Mouse (Mus musculus): Measurements from ENCODE around the gene Slc6a9.

Slc6a9 gene

DNA sequence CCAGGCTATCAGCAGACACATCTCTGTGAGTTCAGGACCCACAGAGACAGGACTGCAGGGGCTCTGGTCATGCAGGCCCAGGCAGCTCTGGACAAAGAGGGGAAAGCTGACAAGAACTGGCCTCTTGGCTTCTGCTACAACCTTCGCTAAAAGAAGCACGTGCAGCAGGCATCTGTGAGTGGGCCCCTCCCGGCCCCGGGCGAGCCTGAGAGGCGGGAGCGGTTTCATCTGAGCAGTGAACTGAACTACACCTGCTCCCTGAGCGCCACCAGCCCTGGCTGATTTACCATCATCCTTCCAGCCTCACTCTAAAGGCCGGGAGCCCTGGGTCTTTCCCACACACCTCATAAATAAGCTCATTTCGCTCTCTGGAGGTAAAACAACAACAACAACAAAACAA lies 44.0 kb downstream of the Slc6a9 start:
- DNase-seq (ENCODE audit: low read depth, low spot score) = no peak

DNA sequence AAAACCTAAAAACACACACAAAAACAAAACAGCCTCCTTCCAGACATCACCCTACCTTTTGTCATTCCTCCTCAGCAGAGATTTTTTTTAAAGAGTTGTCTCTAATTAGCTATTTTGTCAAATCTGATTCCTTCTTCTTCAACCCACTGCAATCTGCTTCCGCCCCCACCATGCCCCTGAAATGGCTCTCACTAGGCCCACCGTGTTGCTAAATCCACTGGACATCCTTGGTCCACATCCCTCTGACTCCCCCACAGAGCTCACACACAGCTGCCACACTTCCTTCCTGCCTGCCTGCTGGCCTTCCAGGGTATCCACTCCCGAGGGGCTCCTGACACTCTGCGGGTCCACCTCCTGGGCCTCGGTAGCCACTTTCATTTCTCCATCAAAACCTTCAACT lies 44.4 kb downstream of the Slc6a9 start:
- no peak for DNase-seq (ENCODE audit: low read depth, low spot score)

DNA sequence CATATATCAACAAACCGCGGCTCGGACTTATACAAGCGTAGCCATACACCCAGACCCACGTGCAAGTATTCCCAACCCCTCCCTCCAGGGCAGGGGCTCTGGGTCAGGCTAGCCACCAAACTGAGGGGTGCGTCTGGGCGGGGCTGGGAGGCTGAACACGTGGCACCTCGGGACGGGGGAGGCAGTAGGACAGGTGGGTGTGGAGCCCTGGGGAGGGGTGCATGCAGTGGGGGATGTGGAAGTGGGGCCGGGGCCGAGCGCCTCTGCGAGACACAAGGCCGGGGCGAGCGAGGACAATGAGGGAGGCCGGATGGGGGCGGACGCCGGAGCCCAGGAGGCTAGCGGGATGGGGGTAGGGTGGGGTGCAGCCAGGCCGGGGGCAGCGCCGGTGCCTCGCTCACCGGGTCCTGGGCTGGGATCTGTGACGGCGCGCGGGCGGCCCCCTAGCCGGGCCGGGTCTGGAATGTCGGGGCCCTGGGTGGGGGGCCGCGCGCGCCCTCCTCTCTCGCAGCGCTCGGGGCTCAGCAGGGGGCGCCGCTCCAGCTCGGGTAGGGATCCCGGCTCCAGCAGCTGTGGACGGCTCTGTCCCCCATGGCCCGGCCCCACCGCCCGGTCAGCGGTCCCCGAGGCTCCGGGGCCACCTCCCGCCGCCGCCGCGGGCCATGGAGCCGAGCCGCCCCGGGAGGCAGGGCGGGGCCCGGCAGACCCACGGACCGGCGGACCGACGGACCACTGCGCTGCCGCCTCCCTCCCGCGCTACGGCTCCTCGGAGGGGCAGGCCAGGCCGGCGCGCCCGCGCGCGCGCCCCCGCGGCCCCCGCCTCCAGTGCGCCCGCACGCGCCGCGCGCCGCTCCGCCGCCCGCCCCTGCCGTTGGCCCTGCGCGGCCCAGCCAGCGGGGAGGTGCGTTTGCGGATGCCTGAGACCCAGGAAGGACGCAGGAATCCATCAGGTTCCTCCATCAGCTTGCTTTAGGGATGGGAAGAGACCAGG lies 48.7 kb downstream of the Slc6a9 start, which contains the start of gene B4galt2:
B4galt2 (minus strand) TSS at position 787 of the 991 bp plus-strand sequence.
- DNase-seq (ENCODE audit: low read depth, low spot score) = peak; percentile 34

- no peak for DNase-seq (ENCODE audit: low read depth, low spot score)
Observed at GRCm38 (mm10) chr4:117884146-117884545, 49.8 kb downstream of the Slc6a9 start.

- no peak for DNase-seq (ENCODE audit: low read depth, low spot score)
Observed at GRCm38 (mm10) chr4:117885093-117885492, 50.8 kb downstream of the Slc6a9 start.

DNA sequence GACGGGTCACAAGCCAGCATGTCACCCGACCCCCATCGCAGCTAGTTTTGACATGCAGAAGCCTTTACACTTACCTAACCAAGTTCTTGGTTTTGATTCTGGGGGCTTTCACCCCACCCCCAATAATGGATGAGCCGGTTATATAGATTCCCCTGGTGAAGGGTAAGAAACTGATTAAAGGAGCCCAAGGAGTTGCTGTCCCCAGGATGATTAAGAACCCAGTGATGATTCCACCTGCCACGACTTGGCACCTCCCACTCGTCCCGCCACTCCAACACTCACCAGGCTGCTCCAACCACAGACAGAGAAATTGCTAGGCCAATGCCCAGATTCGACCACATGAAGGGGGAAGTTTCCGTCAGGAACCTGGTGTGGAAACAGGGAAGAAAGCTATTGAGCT lies 51.7 kb downstream of the Slc6a9 start:
- no peak for DNase-seq (ENCODE audit: low read depth, low spot score)

DNA sequence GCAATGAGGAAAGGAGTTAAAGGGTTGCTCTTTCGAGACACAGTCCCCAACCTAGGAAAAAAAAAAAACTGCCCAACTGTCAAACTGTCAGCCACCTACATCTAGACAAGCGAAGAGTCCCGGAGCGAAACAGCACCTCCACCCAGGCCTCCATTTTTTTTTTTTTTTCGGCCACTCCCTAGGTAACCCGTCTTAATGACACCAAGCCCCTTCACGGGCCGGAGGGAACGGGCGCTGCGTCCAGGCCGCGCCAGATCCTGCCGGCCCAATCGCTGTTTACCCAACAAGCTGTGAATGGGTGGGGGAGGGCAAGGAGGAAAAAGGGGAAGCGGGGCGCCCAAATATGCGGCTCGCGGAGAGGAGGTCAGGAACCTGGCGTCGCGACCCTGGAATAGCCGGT lies 52.3 kb downstream of the Slc6a9 start:
- DNase-seq (ENCODE audit: low read depth, low spot score) = peak; percentile 42

DNA sequence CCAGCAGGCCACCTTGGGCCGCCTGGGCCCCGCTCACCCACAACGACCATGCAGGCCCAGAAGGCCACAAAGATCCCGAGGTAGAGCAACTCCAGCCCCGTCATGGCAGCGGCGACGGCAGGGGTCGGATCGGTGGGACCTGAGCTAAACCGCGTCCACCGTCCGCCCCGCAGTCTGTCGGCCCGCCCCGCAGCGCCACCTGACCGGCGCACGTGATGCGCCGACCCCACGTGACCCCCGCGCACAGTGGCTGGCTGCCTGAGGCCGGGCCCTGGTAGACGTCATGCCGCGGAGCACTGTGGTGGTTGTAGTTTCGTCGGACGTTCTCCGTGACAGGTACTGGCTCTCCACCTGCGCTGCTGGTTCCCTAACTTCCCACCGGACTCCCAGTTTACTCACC lies 52.8 kb downstream of the Slc6a9 start, which contains the start of gene Atp6v0b:
Atp6v0b (minus strand) TSS at position 201 of the 400 bp plus-strand sequence.
- DNase-seq (ENCODE audit: low read depth, low spot score) = peak; percentile 93

GRCm38 (mm10) chr4:117887920-117888319 lies 53.6 kb downstream of the Slc6a9 start:
- no peak for DNase-seq (ENCODE audit: low read depth, low spot score)

DNA sequence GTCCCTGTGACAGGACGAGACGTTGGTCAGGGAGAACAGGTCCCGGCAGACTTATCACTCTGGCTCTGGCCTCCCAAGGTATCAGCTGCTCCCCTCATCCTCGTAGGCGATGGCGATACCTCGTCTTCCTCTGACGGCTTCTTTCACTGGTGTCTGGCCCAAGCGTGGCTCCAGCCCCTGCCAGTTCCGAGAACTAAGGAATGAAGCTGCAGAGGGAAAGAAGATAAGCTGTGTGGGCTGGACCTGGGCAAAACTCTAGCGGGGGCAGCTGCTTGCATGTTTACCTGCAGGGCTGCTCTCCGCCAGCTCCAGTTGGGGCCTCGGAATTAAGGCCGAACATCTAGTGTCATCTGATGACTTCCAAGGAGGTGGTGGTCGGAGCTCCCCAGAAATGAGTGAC lies 55.2 kb downstream of the Slc6a9 start:
- no peak for DNase-seq (ENCODE audit: low read depth, low spot score)

DNA sequence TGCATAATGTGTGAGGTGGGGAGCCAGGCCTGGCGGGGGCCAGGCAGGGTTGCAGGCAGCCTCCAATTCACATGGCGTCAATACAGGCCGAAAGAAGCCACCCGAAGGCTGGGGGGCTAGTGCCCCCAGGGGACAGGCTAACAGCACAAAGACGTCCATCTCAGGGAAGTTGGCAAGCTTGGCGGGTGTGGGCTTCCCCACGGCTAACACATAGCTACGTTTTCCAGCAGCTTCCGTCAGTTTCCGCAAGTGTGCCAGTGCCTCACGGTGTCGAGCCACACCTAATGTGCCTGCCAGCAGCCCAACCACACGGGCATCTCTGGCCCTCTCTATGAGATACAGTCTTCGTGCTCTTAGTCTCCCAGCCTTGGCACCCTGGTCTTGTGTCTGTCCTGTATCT lies 55.7 kb downstream of the Slc6a9 start:
- no peak for DNase-seq (ENCODE audit: low read depth, low spot score)

- no peak for DNase-seq (ENCODE audit: low read depth, low spot score)
Observed at GRCm38 (mm10) chr4:117890750-117891149, 56.4 kb downstream of the Slc6a9 start.

- DNase-seq (ENCODE audit: low read depth, low spot score) = peak; percentile 93
Observed at GRCm38 (mm10) chr4:117891738-117892161, 57.4 kb downstream of the Slc6a9 start, which contains the start of gene Dph2. TSS of gene Dph2 (minus strand) at chr4:117892032.

- DNase-seq (ENCODE audit: low read depth, low spot score) = peak; percentile 51
Observed at GRCm38 (mm10) chr4:117893376-117893775, 59.1 kb downstream of the Slc6a9 start.

- no peak for DNase-seq (ENCODE audit: low read depth, low spot score)
Observed at GRCm38 (mm10) chr4:117894601-117895000, 60.3 kb downstream of the Slc6a9 start.

DNA sequence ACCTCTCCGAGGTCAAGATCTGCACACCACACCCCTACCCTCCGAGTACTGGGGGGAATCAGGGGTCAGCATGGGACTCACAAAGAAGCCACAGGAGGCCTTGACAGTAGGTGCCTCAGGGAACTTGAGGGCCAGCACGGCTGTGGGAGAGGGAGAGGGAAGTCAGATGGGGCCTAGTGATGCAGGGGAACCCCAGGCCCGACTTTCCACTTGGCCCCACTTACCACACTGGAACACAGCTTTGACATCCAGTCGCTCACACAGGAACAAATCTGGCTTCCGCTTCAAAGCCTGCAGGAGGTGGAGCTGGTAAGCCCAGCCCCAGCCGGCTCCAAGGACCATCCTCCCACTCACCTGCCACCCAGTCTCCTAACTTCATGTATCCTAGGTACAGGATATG lies 61.0 kb downstream of the Slc6a9 start:
- DNase-seq (ENCODE audit: low read depth, low spot score) = no peak

- no peak for DNase-seq (ENCODE audit: low read depth, low spot score)
Observed at GRCm38 (mm10) chr4:117896031-117896430, 61.7 kb downstream of the Slc6a9 start.

- no peak for DNase-seq (ENCODE audit: low read depth, low spot score)
Observed at GRCm38 (mm10) chr4:117898111-117898510, 63.8 kb downstream of the Slc6a9 start.

- no peak for DNase-seq (ENCODE audit: low read depth, low spot score)
Observed at GRCm38 (mm10) chr4:117904094-117904493, 69.8 kb downstream of the Slc6a9 start.

DNA sequence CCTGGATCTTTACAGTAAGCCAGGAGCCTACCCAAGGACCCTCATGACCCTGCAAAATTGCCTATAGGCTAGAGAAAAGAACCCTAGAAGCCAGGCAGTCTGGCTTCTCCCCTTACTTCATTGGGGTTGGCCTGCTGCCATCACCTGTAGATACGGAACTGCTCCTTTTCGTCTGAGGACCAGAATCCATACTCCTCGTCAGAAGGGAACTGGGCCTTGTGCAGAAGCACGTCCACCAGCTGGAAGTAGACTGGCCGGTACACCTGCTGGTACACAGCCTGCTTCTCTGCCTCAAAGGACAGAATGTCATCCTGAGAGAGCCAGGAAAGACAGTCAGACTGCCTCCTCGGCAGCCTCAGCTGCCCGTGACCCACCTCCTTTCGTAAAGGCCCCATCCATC lies 70.5 kb downstream of the Slc6a9 start:
- DNase-seq (ENCODE audit: low read depth, low spot score) = no peak

DNA sequence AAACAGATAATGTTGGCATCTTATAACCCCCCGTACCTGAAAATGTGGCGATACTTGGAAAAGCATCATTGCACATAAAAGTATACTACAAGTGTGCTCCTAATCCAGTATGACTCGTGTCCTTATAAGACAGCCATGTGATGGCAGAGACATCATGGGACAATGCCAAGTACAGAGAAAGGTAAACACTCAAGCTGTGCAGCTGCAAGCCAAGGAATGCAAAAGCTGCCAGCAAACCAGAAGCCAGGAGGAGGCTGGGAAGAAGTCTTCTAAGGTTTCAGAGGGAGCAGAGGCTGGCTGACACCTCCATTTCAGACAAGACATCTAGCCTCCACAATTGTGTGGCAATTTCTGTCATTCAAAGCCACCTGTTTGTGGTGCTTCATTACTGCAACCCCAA lies 71.9 kb downstream of the Slc6a9 start:
- no peak for DNase-seq (ENCODE audit: low read depth, low spot score)

DNA sequence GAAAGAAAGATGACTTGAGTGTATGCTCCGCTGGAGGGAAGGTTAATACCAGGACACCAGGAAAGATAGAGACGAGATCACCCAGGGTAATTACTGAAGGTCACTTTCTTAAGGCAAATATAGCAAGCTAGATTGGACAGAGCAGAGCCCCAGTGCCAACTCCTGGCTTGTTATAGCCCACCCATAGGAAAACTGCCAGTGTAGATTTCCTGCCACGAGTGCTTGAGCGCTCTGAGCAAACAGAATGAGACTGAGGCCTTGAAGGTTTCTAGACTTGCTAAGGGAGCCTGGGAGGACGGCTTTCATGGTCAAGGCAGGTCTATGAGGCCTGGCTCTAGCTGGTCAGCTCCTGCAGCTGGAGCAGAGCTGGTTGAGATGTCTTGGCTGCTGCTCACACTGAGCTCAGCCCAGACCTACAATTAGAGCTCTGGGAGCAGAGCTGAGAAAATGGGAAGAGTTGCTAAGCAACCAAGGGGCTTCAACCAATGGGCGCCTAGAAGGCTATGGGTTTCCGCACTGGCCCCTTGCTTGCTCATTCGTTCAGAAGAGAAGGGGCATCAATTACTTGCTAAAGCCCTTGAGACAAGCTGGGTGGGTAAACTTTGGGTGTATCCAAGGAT lies 74.6 kb downstream of the Slc6a9 start:
- no peak for DNase-seq (ENCODE audit: low read depth, low spot score)

DNA sequence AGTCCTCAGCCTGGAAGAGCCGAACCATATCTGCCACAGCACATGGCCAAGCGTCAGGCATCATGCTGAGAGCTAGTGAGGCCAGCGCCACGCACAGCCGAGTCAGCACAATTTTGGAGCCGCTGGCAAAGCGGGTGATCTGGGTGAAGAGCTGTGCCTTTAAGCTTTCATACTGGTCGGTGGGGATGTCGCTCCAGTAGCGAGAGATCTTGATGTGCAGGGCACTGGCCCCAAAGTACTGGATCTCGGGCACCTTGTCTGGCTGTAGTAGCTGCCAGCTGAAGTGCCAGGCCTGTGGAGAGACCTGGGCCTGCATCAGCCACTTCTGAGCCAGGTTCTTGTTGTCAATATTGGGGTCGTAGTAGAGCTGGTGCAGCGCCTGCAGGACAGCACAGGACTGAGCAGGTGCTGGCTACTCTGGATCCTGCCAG lies 77.8 kb downstream of the Slc6a9 start:
- DNase-seq (ENCODE audit: low read depth, low spot score) = no peak

Data from ES-CJ7 (cell line).